Mouse (Mus musculus) stomach, adult 2 months (tissue): ENCODE results near the gene Olfr1247. TPM values are rescaled to one million over a fixed set of nuclear protein-coding genes. Genes with fewer than 3 reads are reported as not detected.

Experiments used
- polyA plus RNA-seq: library from polyadenylated mRNA; depleted of rRNA; stranded (reverse); fragments of >200 nt; gene quantifications from 2 replicates; pipeline ENCODE4 v1.2.3, GENCODE M21; 2012; rRNA removed

The Olfr1247 gene
- not detected in 2 replicates for polyA plus RNA-seq

DNA sequence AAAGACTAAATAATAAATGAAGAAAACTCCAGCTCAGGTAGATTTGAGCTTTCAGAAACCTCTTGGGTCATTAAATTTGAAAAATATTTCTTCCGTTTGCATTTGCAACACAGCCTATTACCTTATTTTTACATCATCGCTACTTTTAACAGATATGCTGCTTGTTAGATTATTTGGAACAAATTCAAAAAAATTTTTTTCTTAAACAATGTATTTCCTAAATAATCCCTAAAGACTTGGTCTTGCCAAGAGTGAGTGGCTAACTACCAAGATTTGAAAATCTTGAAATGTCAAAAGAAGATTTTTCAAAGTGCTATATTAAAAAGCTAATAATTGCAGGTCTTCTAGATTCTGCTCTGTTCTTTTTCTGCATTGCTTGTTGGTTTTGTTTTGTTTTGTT is at the start of gene Olfr1247:
Gene Olfr1247, minus strand, starts transcription at position 101 of the 400 bp plus-strand sequence.

DNA sequence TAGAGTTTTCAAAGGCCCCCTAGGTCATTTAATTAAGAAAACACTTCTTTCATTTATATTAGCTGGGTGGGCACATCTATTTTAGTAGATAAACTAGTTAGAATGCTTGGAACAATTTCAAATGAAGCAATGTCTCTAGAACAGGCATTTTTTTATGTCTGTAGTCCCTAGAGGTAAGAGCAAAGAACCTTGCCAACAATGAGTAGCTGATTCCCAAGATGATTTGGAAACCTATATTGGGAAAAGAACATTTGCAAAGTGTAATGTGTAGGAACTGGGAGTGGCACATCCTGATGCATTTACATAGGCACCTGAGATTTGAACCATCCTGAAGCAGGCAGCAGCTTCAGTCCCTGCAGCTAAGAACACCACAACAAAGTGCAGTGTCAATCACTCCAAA is 47.4 kb upstream of the Olfr1247 start, which contains the start of gene Olfr1250:
Gene Olfr1250, minus strand, starts transcription at position 101 of the 400 bp plus-strand sequence.

DNA sequence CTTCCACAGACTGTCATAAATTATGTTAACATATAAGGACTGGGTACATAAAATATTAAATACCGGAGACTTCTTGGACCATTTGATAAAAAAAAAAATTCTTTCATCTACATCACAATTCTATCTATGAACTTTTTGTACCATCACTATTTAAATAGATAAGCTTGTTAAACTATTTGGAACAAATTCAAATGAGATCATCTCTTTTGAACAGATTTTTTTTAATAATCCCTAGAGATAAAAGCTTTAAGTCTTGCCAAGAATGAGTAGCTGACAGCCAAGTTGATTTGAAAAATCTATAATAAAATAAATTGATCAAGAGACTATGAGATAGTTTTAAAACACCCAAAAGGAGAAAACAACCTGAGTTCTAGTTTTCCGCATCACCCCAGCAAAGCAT is 21.0 kb upstream of the Olfr1247 start, which contains the start of gene Olfr1249:
Gene Olfr1249, minus strand, starts transcription at position 101 of the 400 bp plus-strand sequence.

DNA sequence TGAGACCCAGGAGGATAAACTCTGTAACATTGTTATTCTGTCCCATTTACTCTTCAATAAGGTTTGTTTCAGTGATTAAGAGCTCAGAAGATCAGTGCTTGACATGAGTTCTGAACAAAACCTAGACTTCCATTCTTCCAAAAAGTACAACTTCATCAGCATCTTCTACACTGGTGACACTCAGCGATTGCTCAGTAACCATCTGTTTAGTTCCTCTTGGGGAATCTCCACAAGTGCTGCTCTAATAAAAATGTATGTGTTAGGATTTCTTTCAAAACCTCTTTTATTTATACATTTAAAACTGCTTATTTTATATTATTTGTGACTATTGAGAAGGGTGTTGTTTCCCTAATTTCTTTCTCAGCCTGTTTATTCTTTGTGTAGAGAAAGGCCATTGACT is 4.2 kb upstream of the Olfr1247 start, which contains the start of gene Olfr1248:
Gene Olfr1248, minus strand, starts transcription at position 101 of the 400 bp plus-strand sequence.

DNA sequence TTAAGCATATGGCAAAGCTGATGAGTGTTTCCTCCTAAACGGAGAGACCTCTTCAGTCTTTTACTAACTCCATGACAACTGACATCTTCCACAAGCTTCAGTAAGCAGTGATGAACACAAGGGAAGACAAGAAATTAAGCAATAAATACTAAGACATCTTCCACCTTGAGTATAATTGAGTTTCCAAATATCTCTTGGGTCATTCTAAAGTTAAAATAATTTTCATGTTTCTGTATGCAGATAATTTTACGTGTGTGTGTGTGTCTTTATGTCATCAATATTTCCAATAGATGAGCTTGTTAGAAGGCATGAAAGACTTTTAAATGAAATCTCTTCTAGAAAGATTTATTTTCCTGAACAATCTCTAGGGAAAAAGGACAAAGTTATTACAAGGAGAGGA is 20.9 kb downstream of the Olfr1247 start, which contains the start of gene Olfr1246:
Gene Olfr1246, minus strand, starts transcription at position 101 of the 400 bp plus-strand sequence.

DNA sequence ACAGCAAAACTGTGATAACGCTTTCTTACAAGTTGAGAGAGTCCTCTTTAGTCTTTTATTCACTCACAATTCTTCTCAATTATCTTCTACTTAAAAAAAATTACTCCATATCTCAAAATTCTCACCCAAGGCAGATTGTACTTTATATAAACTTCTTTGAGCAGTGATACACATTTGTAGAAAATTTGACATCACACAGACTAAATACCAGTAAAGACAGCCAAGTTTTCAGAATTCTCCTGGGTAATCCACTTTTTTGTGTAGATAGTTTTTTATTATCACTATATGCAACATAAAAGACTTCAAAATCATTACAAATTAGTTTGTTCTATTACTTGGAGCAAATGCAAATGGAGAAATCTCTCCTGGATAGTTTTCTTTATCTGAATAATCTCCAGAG is 35.6 kb downstream of the Olfr1247 start, which contains the start of gene Olfr1245:
Gene Olfr1245, minus strand, starts transcription at position 101 of the 400 bp plus-strand sequence.

Other genes starting within 250 kb of the Olfr1247 start
- not detected in 2 replicates for gene Olfr1234, start 249.3 kb downstream of the Olfr1247 start, polyA plus RNA-seq
- not detected in 2 replicates for gene Olfr1238, start 204.5 kb downstream of the Olfr1247 start, polyA plus RNA-seq
- not detected in 2 replicates for gene Olfr1239, start 193.7 kb downstream of the Olfr1247 start, polyA plus RNA-seq
- gene Olfr1240, start 171.1 kb downstream of the Olfr1247 start, polyA plus RNA-seq, result not detected in 2 replicates
- not detected in 2 replicates for gene Olfr1241, start 127.0 kb downstream of the Olfr1247 start, polyA plus RNA-seq
- not detected in 2 replicates for gene Olfr1242, start 115.8 kb downstream of the Olfr1247 start, polyA plus RNA-seq
- gene Olfr1243, start 82.6 kb downstream of the Olfr1247 start, polyA plus RNA-seq, result not detected in 2 replicates
- gene Olfr1245, start 35.7 kb downstream of the Olfr1247 start, polyA plus RNA-seq, result not detected in 2 replicates
- gene Olfr1246, start 21.0 kb downstream of the Olfr1247 start, polyA plus RNA-seq, result not detected in 2 replicates
- not detected in 2 replicates for gene Olfr1248, start 4.1 kb upstream of the Olfr1247 start, polyA plus RNA-seq
- gene Olfr1249, start 20.9 kb upstream of the Olfr1247 start, polyA plus RNA-seq, result not detected in 2 replicates
- gene Olfr1250, start 47.3 kb upstream of the Olfr1247 start, polyA plus RNA-seq, result not detected in 2 replicates
- not detected in 2 replicates for gene Olfr1251, start 57.8 kb upstream of the Olfr1247 start, polyA plus RNA-seq
- not detected in 2 replicates for gene Olfr1252, start 110.9 kb upstream of the Olfr1247 start, polyA plus RNA-seq
- gene Olfr1253, start 143.0 kb upstream of the Olfr1247 start, polyA plus RNA-seq, result not detected in 2 replicates
- not detected in 2 replicates for gene Olfr1254, start 179.5 kb upstream of the Olfr1247 start, polyA plus RNA-seq
- gene Olfr1255, start 197.9 kb upstream of the Olfr1247 start, polyA plus RNA-seq, result not detected in 2 replicates
- gene Olfr1256, start 227.4 kb upstream of the Olfr1247 start, polyA plus RNA-seq, result not detected in 2 replicates
- gene Olfr48, start 234.1 kb upstream of the Olfr1247 start, polyA plus RNA-seq, result not detected in 2 replicates